Mouse (Mus musculus) small intestine, adult 2 months (tissue): Measurements from ENCODE around the gene Pemt.

ENCODE experiments used
- CTCF ChIP-seq: fragments of 200-500 bp; IDR thresholded peaks from 2 replicates; pipeline ENCODE4 v1.5.1; 2012; ENCODE audit warnings: low read depth, mild to moderate bottlenecking, control low read depth, inconsistent platforms, low read length, moderate library complexity, mixed read lengths; ENCODE audit not compliant: insufficient replicate concordance, insufficient read length; ENCODE audit errors: extremely low read depth
- POLR2A ChIP-seq: fragments of 200-500 bp; IDR thresholded peaks from 2 replicates; pipeline ENCODE4 v1.6.1; 2012; ENCODE audit warnings: low read depth, mild to moderate bottlenecking, control low read depth, inconsistent platforms, low read length, moderate library complexity

DNA sequence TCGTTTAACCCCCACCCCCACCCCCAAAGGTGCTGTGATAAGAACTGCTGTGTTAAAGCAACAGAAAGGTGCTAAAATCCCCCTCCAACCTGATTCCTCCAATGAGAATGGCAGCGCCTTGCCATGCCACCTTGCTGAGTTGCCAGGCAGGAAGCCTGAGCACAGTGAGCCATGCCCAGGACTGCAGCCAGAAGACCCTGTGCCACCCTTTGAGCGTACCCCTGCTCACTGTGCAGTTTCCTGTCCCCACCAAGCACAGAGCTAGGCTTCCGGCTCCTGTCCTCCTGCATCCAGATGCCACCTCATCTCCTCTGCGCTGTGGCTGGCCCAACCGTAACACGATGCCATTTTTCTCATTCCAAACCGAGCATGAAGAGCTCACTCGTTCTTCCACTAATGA is 16.3 kb downstream of the Pemt start:
- TF ChIP-seq POLR2A (no peak), CTCF (no peak)
